Mouse (Mus musculus) lung, embryonic 16.5 days (tissue): ENCODE measurements around the gene Ube4b. TPM values are rescaled to one million over a fixed set of nuclear protein-coding genes. Genes with fewer than 3 reads are reported as not detected.

Experiments used
- ATAC-seq: fragments of 200-750 bp; cut with Nextera tagmentation; 2 replicates; pipeline ENCODE4 v1.8.0; 2017; ENCODE audit warnings: low read depth, mild to moderate bottlenecking, moderate library complexity
- H3K27ac ChIP-seq: fragments of 300-500 bp; sonication (generic); 2 replicates; pipeline ENCODE4 v1.5.1; 2014; ENCODE audit warnings: mild to moderate bottlenecking, control low read depth, low read length
- H3K27me3 ChIP-seq: fragments of 300-500 bp; sonication (generic); 2 replicates; pipeline ENCODE4 v1.6.1; 2014; ENCODE audit warnings: low read depth, low read length, mixed read lengths; ENCODE audit not compliant: control insufficient read depth, insufficient read depth
- H3K36me3 ChIP-seq: fragments of 300-500 bp; sonication (generic); 2 replicates; pipeline ENCODE4 v1.6.1; 2014; ENCODE audit warnings: low read length; ENCODE audit not compliant: control insufficient read depth, insufficient read depth
- H3K4me1 ChIP-seq: fragments of 300-500 bp; sonication (generic); replicated peaks from 2 replicates; pipeline ENCODE4 v1.6.1; 2014; ENCODE audit warnings: low read length, mixed read lengths; ENCODE audit not compliant: control insufficient read depth, insufficient read depth
- H3K4me2 ChIP-seq: fragments of 300-500 bp; sonication (generic); 2 replicates; pipeline ENCODE4 v1.6.1; 2014; ENCODE audit warnings: low read depth, low read length, control low read depth
- H3K4me3 ChIP-seq: fragments of 300-500 bp; sonication (generic); 2 replicates; pipeline ENCODE4 v1.5.1; 2014; ENCODE audit warnings: mild to moderate bottlenecking, low read length, control low read depth
- H3K9ac ChIP-seq: fragments of 300-500 bp; sonication (generic); 2 replicates; pipeline ENCODE4 v1.6.1; 2014; ENCODE audit warnings: low read length, control low read depth
- H3K9me3 ChIP-seq: fragments of 300-500 bp; sonication (generic); 2 replicates; pipeline ENCODE4 v1.6.1; 2016; ENCODE audit warnings: low read length; ENCODE audit not compliant: control insufficient read depth
- WGBS: fragments of 180-500 bp; shearing (Covaris S2); extraction: QIAGEN DNeasy Blood & Tissue Kit; methylation state at CpG from one replicate; pipeline ENCODE4 v1.1.7; 2014; 5-methylcytosine and 5-hydroxymethylcytosine counted together
- polyA plus RNA-seq: library from polyadenylated mRNA; unstranded; fragments of >200 nt; fragmentation: Nextera tagmentation; extraction: Ambion mirVana; gene quantifications from 2 replicates; pipeline ENCODE4 v1.2.1, GENCODE M21; 2015

Ube4b gene
- polyA plus RNA-seq, 1 experiment from 2014 or later: 33.8 TPM

- Histone ChIP-seq H3K27ac (no peak overlapping the region), H3K9ac (no peak overlapping the region), H3K27me3 (no peaks in the 10 kb centered on the region), H3K9me3 (no peaks in the 10 kb centered on the region), H3K4me3 (no peak overlapping the region), H3K4me2 (no peak overlapping the region), H3K4me1 (peaks cover 13% of the 10 kb centered on the region), H3K36me3 (no peaks in the 10 kb centered on the region)
- ATAC-seq: no peak
- 63% methylated on average over 2 of the region's 2 CpGs for WGBS
These were observed 130.0 kb downstream of the Ube4b start for GRCm38 (mm10) chr4:149296501-149296900.

GRCm38 (mm10) chr4:149292984-149293383, 133.6 kb downstream of the Ube4b start:
- H3K27me3 ChIP-seq: no peaks in the 10 kb centered on the region
- no peak overlapping the region for H3K9ac ChIP-seq
- WGBS: 42% methylated on average over 5 of the region's 5 CpGs
- peaks cover 11% of the 10 kb centered on the region for H3K4me1 ChIP-seq
- no peak; the same call in 1 of the 2 replicates for ATAC-seq
- H3K27ac ChIP-seq: 0 out of 2 replicates have a peak overlapping the region, but pooled peaks have one; percentile 16
- no peak overlapping the region for H3K4me3 ChIP-seq
- no peaks in the 10 kb centered on the region for H3K9me3 ChIP-seq
- no peak overlapping the region for H3K4me2 ChIP-seq
- 0 out of 2 replicates have a peak, but pooled peaks cover 6% of the 10 kb centered on the region for H3K36me3 ChIP-seq

GRCm38 (mm10) chr4:149291061-149291460, 135.5 kb downstream of the Ube4b start:
- ATAC-seq: no peak
- Histone ChIP-seq H3K4me1 (peaks cover 12% of the 10 kb centered on the region), H3K27ac (no peak overlapping the region), H3K9ac (no peak overlapping the region), H3K9me3 (no peaks in the 10 kb centered on the region), H3K36me3 (0 out of 2 replicates have a peak, but pooled peaks cover 6% of the 10 kb centered on the region), H3K4me2 (no peak overlapping the region), H3K4me3 (no peak overlapping the region), H3K27me3 (no peaks in the 10 kb centered on the region)
- 75% methylated on average over 9 of the region's 9 CpGs for WGBS

GRCm38 (mm10) chr4:149290157-149290750, 136.3 kb downstream of the Ube4b start:
- Histone ChIP-seq H3K9ac (no peak overlapping the region), H3K4me2 (no peak overlapping the region), H3K36me3 (0 out of 2 replicates have a peak, but pooled peaks cover 6% of the 10 kb centered on the region), H3K9me3 (no peaks in the 10 kb centered on the region), H3K4me1 (peaks cover 15% of the 10 kb centered on the region), H3K27ac (no peak overlapping the region), H3K27me3 (no peaks in the 10 kb centered on the region), H3K4me3 (no peak overlapping the region)
- WGBS: 78% methylated on average over 7 of the region's 7 CpGs
- ATAC-seq: no peak

GRCm38 (mm10) chr4:149286287-149287137, 140.0 kb downstream of the Ube4b start:
- no peaks in the 10 kb centered on the region for H3K9me3 ChIP-seq
- peaks cover 19% of the 10 kb centered on the region for H3K4me1 ChIP-seq
- no peak overlapping the region for H3K4me3 ChIP-seq
- H3K36me3 ChIP-seq: 0 out of 2 replicates have a peak, but pooled peaks cover 6% of the 10 kb centered on the region
- no peak overlapping the region for H3K4me2 ChIP-seq
- 57% methylated on average over 8 of the region's 8 CpGs for WGBS
- H3K9ac ChIP-seq: no peak overlapping the region
- no peak overlapping the region for H3K27ac ChIP-seq
- ATAC-seq: no peak
- no peaks in the 10 kb centered on the region for H3K27me3 ChIP-seq

GRCm38 (mm10) chr4:149285691-149286090, 140.9 kb downstream of the Ube4b start:
- Histone ChIP-seq H3K27ac (no peak overlapping the region), H3K4me3 (no peak overlapping the region), H3K4me1 (peaks cover 19% of the 10 kb centered on the region), H3K9me3 (no peaks in the 10 kb centered on the region), H3K36me3 (0 out of 2 replicates have a peak, but pooled peaks cover 3% of the 10 kb centered on the region), H3K4me2 (no peak overlapping the region), H3K9ac (no peak overlapping the region), H3K27me3 (no peaks in the 10 kb centered on the region)
- ATAC-seq: peak; percentile 43; the same call in 1 of the 2 replicates
- 36% methylated on average over 1 of the region's 1 CpGs for WGBS

- H3K4me2 ChIP-seq: no peak overlapping the region
- no peaks in the 10 kb centered on the region for H3K27me3 ChIP-seq
- no peak overlapping the region for H3K4me3 ChIP-seq
- no peak overlapping the region for H3K27ac ChIP-seq
- H3K4me1 ChIP-seq: peaks cover 22% of the 10 kb centered on the region
- no peak for ATAC-seq
- 61% methylated on average over 3 of the region's 3 CpGs for WGBS
- no peak overlapping the region for H3K9ac ChIP-seq
- H3K9me3 ChIP-seq: no peaks in the 10 kb centered on the region
- no peaks in the 10 kb centered on the region for H3K36me3 ChIP-seq
These were observed 143.5 kb downstream of the Ube4b start for GRCm38 (mm10) chr4:149283018-149283417.

- Histone ChIP-seq H3K4me2 (no peak overlapping the region), H3K9me3 (no peaks in the 10 kb centered on the region), H3K4me1 (peaks cover 26% of the 10 kb centered on the region), H3K27me3 (no peaks in the 10 kb centered on the region), H3K9ac (no peak overlapping the region), H3K36me3 (no peaks in the 10 kb centered on the region), H3K4me3 (no peak overlapping the region), H3K27ac (no peak overlapping the region)
- ATAC-seq: no peak
- 48% methylated on average over 7 of the region's 7 CpGs for WGBS
These were observed 144.4 kb downstream of the Ube4b start for GRCm38 (mm10) chr4:149282025-149282738.
